Mouse (Mus musculus) heart, adult 2 months (tissue): ENCODE results near the gene Elmo1.

Experiments
- CTCF ChIP-seq: fragments of 200-600 bp; IDR thresholded peaks from 2 replicates; pipeline ENCODE4 v1.8.1; 2022; ENCODE audit warnings: antibody characterized with exemption, mild to moderate bottlenecking, moderate library complexity
- EP300 ChIP-seq: fragments of 200-500 bp; IDR thresholded peaks from 2 replicates; pipeline ENCODE4 v1.6.1; 2011; ENCODE audit warnings: low read depth, low read length, control low read depth; ENCODE audit not compliant: insufficient read depth

DNA sequence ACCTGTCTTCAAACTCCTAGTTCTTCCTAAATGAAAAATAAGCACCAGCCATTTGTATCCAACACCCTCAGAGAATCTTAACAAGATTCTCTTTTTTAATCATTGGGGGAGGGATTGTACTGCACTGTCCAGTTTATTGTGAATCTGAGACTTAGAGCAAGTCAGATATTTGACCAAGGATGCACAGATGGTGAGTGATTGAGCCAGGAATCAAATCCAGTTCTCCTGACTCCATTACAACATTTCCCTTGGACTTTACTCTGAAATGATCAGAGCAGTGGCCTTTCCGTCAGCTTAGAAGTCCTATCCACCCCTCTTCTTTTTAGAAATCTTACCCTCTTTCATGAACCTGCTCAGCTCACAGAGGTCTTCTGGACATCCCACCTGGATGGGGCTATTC lies 461.2 kb downstream of the Elmo1 start:
- TF ChIP-seq EP300 (no peak), CTCF (no peak)
